Mouse (Mus musculus) brain, embryonic 14.5 days (tissue): ENCODE data around the gene Dars. TPM values are rescaled to one million over a fixed set of nuclear protein-coding genes. Genes with fewer than 3 reads are reported as not detected.

ENCODE experiments used
- DNase-seq: peaks from one replicate; pipeline ENCODE4 v3.0.0-alpha.2; 2011; ENCODE audit warnings: low read depth
- CTCF ChIP-seq: fragments of 200-500 bp; IDR thresholded peaks from 2 replicates; pipeline ENCODE4 v1.5.1; 2012; ENCODE audit warnings: inconsistent platforms, mild to moderate bottlenecking, moderate library complexity, borderline replicate concordance; ENCODE audit not compliant: insufficient read depth, insufficient read length; ENCODE audit errors: extremely low read depth
- POLR2A ChIP-seq: fragments of 200-500 bp; IDR thresholded peaks from 2 replicates; pipeline ENCODE4 v1.6.1; 2012; ENCODE audit warnings: mild to moderate bottlenecking, inconsistent platforms, borderline replicate concordance; ENCODE audit not compliant: poor library complexity, insufficient read depth, insufficient read length, severe bottlenecking; ENCODE audit errors: extremely low read depth
- polyA plus RNA-seq: library from polyadenylated mRNA; depleted of rRNA; stranded (reverse); fragments of >200 nt; gene quantifications from 2 replicates; pipeline ENCODE4 v1.2.3, GENCODE M21; 2012; rRNA removed

Dars gene
- polyA plus RNA-seq = 47.7 and 55.3 TPM in 2 replicates

DNA sequence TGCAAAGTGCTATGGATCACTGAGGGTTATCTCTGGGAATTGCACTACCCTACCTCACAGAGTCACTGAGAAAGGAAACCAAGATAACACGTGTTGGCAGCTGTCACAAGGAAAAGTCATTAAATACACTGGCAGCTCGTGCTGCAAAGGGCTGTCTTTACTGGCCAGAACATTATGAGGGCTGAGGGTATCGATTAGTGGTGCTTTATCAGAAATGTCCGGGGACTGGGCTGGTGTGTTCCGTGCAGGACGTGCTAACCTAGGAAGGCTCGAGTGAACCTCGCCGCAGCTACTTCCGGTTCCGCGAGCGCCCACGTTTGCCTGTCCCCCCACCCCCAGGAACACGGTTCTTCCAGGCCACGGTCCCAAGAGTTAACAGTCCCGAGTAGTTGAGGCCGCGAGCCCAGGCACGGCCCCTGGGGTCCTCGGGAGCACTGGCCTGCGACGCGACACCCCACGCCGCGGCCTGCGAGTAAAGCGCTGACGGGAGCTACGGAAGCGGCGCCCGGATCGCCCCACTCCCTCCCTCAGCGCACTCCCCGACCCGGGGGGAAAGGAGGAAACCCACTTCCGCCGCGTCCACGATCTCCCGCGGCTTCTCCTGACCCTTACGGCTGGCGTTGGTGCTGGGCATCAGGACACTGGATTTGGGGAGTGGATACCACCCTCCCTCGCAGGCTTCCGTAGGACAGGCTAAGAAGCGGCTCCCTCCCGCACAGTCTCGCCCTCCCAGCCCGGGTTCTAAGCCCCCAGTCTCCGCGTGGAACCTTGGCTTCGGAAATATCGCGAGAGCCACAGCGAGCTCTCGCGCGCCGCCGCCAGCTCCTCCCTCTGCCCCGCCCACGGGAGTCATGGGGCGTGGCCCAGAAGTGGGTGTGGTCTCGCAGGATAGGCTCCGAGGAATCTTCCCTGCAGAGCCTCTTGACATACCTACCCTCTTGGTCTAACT, at the start of gene Dars:
Gene Dars, minus strand, starts transcription at position 785 of the 949 bp plus-strand sequence.
- TF ChIP-seq POLR2A (peak; percentile 55; the same call in 1 of the 2 replicates), CTCF (no peak)
- peak; percentile 95 for DNase-seq

DNA sequence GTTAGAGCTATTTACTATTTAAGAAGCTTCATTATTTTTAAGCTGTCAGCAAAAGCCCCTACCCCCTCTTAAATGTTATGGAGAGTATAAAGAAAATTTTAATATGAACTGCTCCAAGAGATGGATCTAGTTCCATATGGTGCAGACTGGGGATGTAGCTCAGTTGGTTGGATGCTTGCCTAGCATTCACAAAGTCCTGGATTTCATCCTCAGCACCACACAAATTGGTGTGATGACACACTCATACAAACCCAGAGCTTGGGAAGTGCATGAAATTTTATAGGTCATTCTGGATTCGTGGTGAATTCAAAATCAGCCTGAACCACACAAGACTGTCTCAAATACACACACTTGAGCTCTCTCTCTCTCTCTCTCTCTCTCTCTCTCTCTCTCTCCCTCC, 49.7 kb upstream of the Dars start:
- DNase-seq = peak; percentile 53

DNA sequence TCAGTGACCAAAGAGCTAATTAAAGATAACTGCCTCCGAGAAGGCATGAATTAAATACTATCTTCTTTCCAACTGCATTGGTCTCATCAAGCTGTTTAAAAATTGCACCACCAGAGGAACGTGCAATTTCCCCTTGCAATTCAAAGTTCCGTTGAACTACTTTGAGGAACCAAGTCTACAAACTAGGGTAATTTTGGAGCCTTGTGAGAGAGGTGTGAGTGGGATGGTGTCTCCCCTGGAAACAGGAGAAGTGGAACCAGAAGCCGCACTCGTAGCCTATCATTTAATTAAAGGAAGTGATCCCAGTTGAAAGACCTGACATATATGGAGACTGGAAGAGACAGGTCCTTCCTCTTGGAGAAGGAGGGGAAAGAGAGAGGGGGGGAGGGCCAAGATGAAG, 46.3 kb upstream of the Dars start:
- DNase-seq = no peak
- TF ChIP-seq CTCF = no peak
- no peak for TF ChIP-seq POLR2A

More for the DNA sequence above, 49.7 kb upstream of the Dars start:
- no peak for TF ChIP-seq POLR2A
- no peak for TF ChIP-seq CTCF

DNA sequence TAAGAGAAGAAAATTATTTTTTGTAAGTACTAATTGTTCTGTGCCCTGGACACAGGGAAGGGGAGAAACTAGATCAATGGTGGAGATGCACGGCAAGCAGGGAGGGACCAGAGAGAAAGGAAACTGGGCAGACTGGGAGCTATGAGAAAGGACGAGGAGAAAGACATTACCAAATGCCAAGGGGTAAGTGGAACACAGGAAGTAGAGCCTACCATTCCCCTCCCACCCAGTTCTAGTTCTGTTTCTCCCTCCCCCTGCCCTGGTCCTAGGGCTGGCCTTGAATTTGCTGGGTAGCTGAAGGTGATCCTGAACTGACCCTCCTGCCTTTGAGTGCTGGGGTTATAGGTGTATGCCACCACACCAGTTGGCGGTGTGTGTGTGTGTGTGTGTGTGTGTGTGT, 45.2 kb upstream of the Dars start:
- no peak for TF ChIP-seq CTCF
- no peak for TF ChIP-seq POLR2A
- no peak for DNase-seq

DNA sequence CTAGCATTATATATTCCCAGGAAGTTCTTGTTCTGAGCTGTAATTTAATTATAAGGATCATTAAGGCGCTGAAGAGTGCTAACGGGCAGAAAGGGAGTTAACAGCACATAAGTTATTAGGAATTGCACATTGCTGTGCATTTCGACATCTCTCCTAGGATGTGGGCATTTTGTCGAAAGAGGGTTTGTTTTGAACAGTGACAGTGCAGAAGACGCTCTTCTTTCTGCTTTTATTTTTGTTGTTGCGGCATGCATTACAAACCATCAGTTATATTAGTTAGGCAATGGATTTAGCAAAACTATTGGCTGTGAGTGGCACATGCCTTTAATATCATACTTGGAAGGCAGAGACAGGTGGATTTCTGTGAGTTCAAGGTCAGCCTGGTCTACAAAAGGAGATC, 43.6 kb upstream of the Dars start:
- TF ChIP-seq POLR2A (no peak), CTCF (no peak)
- DNase-seq = no peak

DNA sequence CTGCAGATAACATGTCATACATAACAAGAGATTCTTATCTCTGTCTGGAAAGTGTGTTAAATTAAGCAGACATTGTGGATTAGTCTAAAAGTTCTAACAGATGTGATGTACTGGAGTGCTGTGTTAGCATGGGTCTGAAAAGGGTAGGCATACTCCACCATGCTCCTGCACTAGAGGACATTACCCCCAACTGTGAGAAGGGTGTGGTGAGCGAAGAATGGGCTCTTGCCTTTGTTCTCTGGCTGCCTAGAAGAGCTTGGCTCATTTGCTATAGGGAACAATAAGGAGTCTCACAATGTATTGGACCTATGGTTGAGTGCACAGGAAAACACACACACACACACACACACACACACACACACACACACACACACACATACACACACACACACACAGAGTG, 42.3 kb upstream of the Dars start:
- TF ChIP-seq CTCF (no peak), POLR2A (no peak)
- no peak for DNase-seq

DNA sequence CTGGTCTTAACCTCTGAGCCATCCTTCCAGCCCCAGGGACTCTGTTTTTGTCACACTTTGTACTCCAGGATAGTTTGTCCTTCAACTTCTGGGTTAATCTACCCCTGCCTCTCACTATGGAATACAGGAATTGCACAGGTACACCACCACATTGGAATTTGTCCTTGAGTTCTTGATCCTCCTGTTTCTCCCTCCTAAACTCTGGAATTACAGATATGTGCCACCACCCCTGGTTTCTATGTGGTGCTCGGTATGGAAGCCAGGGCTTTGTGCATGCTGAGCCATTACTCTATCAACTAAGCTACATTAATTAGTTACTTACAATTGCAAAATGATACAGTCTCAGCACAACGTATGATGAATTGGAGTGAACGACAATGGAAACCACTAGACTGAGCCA, 41.8 kb upstream of the Dars start:
- TF ChIP-seq POLR2A (no peak), CTCF (no peak)

DNA sequence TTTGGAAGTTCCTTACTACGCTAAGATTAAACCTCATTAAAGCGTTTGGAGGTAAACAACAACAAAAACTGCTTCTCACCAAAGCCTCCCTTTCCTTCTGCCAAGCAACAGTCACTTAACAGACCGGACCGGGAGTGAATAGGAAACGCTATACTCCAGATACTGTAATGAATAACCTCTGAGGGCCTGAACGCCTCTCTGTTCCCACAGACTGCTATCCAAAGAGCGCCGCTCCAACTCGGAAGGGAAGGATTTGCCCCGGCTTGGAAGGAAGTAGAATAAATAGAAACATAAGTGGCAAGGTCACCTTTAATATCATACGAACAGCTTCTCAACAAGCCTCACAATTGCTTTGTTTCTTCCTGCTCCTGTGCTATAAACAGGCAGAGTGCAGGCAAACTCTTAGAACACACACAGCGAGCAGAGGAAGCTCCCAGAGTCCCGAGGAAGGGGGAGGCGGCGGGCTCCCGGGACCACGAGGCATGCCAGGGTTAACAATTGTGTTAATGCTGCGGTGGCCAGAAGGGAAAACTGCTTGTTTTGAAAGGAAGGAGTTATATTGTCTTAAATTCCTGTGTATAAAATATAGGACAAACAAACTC, 39.8 kb upstream of the Dars start:
- DNase-seq = peak; percentile 65
- TF ChIP-seq POLR2A = no peak
- no peak for TF ChIP-seq CTCF

More for the DNA sequence above, 41.8 kb upstream of the Dars start:
- no peak for DNase-seq

DNA sequence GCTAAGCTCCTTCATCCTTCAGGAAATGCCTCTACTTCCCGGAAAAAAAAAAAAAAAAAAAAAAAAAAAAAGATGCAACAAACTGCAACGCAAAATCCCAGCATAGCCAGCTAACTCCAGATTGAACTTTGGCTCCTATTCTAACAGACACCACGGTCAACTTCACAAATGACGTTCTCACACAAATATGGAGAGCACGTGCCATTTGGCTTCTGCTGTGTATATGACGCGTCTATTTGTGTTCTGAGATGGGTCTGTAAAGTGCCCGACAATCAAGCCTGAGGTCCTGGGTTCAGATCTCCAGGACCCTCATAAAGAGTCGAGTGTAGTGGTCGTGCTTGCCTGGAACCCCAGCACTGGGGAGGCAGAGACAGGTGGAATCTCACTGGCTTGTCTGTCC, 39.1 kb upstream of the Dars start:
- TF ChIP-seq POLR2A (no peak), CTCF (no peak)
- DNase-seq = no peak

DNA sequence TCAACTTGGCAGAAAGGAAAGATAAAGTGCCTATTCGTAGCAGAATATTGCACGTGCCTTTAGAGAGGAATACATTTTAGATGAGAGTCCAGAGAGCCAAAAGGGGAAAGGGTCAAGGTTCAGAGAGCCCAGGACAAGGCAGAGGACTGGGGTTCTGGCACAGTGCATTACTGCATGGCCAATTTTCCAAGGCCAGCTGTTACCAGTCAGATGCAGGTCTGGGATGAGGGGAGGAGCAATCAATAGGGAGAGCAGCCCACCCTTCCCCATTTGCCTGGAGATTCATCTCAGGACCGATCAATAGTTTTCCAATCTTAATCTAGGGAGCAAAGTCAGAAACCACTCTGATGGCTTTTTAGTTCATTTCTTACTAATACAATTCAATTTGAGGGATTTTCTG, 35.0 kb upstream of the Dars start:
- no peak for TF ChIP-seq POLR2A
- no peak for TF ChIP-seq CTCF
- no peak for DNase-seq

DNA sequence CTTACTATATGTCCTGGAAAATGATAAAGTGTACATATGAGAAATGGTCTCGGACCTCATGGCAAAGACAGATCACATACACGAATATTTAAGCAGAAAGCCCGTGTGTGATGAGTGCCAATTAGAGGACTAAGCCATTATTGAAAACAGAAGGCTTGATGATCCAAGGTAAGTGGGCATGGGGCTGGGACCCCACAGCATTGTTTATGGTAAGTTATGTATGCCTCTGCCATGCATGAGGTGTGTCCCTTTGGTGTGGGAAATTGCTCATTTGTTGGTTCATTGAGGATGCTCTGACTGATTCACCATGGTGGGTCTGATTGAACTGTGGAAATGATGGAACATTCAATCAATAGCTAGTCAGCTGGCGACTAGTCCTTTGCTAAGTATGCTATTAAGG, 34.0 kb upstream of the Dars start:
- DNase-seq = no peak
- TF ChIP-seq POLR2A (no peak), CTCF (no peak)
